Mouse (Mus musculus): ENCODE results near the gene Abr.

GRCm38 (mm10) chr11:76483171-76483727, 138.9 kb downstream of the Abr start:
- TF ChIP-seq CTCF (IDR thresholded peaks at IDR 0.05; ENCODE audit: low read depth, low read length) (no peak), POLR2A (IDR thresholded peaks at IDR 0.05; ENCODE audit: insufficient read depth, low read length) (no peak), EP300 (IDR thresholded peaks at IDR 0.05; ENCODE audit: insufficient read depth, low read depth, low read length) (peak; percentile 91)
